Mouse (Mus musculus) ZHBTc4 (cell line): ENCODE measurements at regions not wholly inside any gene's neighbourhood (a gene's known extent, or its start where the extent isn't known, plus 50 kb on each side); places are given as distances from the start of the nearest gene placed in this dataset.

ENCODE experiments used
- DNase-seq: peaks from one replicate; pipeline ENCODE4 v3.0.0-alpha.2; 2011; ENCODE audit warnings: low read depth, low spot score

GRCm38 (mm10) chr7:77988177-77988576 lies 749.6 kb downstream of the Ntrk3 start:
- DNase-seq: no peak

- no peak for DNase-seq
Measured at GRCm38 (mm10) chr7:77966658-77967057, 771.2 kb downstream of the Ntrk3 start.

GRCm38 (mm10) chr7:77933366-77933765 lies 804.4 kb downstream of the Ntrk3 start:
- DNase-seq: no peak

- no peak for DNase-seq
Measured at GRCm38 (mm10) chr7:77928479-77929467, 809.0 kb downstream of the Ntrk3 start.

GRCm38 (mm10) chr7:77899231-77899630 lies 838.6 kb downstream of the Ntrk3 start:
- DNase-seq: no peak

- no peak for DNase-seq
Measured at GRCm38 (mm10) chr7:77888543-77888942, 849.3 kb downstream of the Ntrk3 start.

- DNase-seq: no peak
Measured at GRCm38 (mm10) chr7:77882605-77883354, 855.0 kb downstream of the Ntrk3 start.

GRCm38 (mm10) chr7:77867518-77867917 lies 870.3 kb downstream of the Ntrk3 start:
- DNase-seq: no peak

GRCm38 (mm10) chr7:77861841-77862240 lies 876.0 kb downstream of the Ntrk3 start:
- DNase-seq: peak; percentile 2

DNA sequence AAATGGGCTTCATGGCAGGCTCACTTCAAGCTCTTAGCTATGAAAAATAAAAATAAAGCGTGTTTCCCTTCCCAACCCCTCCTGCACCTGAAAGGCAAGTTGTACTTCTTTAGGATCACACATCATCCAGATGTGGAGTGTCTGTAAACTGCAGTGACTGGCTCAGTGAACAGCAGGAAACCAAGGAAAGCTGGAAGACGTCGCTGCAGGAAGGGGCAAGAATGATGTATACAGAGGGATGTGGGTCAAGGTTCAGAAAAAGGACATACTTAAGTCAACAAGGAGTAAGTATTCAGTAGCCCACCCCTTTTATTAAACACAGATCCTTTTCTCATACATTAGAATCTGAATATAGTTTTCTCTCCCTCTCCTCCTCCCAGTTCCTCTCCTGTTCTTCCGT lies 879.4 kb downstream of the Ntrk3 start:
- DNase-seq: no peak

GRCm38 (mm10) chr7:77857979-77858378 lies 879.8 kb downstream of the Ntrk3 start:
- DNase-seq: no peak

DNA sequence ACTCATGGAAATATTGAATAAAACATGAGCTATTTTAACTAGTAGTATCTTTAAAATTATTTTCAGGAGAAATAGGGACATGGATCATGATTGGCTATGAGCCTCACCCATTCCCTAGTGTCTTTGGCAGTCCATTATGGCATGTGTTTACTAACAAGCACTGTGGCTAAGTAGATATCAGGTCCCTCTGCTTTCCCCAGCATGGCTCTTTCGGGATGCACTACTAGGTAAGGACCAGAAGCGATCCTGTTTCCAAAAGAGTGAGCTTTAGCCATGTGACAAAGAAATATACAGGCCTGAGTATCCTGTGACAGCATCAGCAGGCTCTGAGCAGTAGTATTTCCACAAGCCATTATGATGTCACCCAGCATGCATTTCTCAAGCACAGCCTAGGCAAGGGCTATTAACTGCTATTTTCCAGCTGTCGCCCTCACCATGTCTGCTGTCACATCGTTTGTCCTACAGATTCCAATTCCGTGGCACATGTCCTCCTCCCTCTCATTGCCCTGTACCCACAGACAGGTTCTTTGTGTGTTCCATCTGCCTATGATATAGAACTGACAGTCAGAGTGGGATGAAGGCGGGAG lies 882.1 kb downstream of the Ntrk3 start:
- no peak for DNase-seq

DNA sequence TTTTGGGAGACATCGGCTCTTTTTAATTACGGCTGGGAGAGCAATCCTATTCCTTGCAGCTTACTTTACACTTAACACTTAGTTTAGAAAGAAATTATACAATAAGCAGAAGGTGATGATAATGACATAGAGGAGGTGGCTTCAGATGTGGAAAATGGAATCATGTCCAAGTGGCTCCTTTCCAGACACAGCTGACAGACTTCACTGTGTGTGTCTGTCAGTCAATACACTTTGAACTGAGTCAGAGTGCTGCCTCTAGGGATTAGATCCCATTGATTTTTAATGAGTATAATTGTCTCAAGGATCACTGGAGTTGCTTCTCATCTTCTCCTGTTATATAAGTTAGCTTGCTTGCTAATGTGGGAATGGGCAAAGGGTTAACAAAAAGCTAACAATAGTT lies 882.7 kb downstream of the Ntrk3 start:
- no peak for DNase-seq

GRCm38 (mm10) chr7:77824261-77824959 lies 913.4 kb downstream of the Ntrk3 start:
- DNase-seq: no peak

DNA sequence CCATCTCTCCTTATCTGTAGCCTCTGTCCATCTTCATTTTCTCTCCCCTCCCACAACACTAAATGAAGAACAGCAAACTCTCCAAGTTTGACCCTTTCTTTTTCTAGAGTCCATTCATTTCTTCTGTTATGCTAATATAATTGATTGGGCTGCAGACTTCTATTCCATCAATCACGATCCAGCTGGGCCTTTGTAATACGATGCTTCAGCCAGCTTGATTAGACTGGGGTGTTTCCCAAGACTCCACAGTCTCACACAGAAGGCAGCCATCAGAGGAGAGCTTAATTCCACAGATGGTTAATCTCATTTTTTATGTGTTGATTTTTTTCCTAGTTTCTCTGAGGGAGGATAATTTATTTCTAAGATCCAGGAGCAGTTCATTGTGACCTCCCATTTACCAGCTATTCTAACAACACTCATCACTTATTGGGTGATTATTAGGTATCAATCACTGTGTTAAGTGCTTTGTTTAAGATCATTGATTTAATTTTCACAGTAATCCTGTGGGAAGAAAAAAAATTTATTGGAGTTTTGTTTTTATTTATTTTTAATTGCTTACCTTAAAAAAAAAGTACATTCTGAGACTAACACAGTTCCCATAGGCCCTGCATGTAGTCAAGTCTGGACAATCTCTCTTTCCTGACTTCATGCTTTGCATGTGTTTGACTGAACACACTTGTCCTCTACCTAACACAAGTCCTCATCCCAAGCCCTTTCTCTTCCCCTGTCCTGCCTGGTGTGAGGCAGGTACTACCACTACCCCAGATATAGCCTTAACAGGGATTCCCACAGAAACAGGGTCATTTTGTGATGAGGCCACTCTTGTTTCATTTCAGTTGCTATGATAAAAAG lies 925.5 kb downstream of the Ntrk3 start:
- peak; percentile 83 for DNase-seq

DNA sequence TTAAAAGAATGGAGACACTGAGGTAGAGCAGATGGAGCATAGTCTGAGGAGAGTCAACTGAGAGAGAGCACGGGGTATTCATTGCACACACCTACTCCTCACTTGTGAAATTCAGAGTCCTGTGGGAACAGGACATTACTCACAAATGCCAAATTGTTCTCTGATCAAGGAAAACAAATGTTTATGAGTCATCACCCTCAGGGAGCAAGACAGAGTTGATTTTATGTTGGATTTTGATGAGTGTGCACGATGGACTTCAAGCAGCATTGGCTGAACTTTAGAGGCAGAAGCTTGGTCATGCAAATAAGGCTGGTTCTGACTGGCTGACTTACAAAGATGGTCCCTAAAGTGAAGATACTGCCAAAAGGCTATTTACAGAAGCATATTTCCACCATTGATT lies 951.0 kb downstream of the Ntrk3 start:
- no peak for DNase-seq

DNA sequence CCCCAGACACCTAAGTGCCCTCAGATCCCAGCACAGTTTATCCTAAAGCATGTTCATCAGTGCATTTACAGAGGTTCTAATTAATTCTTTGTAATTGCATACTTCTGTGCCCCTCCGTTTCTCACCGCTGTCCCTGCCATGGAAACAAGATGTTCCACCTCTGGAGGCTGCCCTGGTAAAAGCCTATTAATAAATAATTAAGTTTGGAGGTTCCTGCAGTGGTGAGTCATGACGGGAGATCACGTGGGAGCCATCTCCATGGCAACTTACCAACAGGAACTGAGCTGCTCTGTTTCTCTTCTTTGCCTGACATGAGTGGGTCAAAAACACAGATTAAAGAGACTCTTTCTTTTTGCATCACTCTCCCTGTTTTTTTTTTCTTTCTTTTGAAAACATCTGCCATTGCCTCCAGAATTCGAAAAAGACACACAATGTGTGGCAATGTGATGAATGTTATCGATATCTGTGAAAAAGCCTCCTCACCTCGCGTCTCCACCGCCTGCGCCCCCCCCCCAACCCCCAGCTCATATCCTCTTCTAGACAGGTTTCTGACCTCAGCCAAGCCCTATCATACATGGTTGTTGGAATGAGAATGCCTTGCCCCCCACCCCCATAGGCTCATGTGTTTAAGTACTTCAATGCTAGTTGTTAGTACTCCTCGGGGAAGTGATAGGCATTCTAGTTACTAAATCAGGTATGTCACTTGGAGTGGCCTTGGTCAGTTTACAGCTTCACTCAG lies 965.9 kb downstream of the Ntrk3 start:
- peak; percentile 6 for DNase-seq

DNA sequence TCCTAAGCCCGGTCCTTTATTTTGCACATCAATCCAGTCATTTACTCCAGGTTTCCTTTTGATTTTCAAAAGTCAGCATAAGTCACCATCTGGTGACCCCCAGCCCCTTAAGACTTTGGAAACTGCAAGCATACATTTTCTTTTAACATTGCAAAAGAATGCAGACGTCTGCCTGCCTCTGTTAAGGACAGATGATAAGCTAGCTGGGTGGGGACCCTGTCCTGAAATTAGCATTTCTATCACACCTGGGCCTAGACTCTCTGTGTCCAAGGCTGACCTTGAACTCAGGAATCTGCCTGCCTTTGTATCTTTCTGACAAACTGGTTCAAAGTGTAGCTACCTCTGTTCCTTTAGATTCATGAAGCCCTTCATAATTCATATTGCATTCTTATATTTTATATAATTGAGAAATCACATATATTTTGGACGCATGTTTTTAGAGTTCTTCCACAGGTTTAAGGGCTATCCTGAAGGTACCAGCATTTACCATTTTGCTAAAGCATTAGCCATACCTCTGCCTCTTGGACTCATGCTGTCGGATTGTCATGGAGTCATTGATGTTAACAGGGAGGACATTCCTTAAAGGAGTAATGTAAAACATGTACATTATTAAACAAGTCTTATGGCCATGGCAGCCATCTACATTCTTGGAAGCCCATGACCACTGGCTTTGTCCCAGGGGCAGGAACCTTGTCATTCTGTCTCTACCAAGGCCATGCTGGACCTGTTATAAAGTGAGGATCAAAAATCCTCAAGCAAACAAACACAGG lies 998.6 kb downstream of the Ntrk3 start:
- peak; percentile 89 for DNase-seq
